Mouse (Mus musculus) ES-CJ7 (cell line): ENCODE data around the gene Btbd11.
A peak's percentile ranks its signal among the peaks of the same experiment; 100 is the strongest.

Experiments
- DNase-seq: peaks from one replicate; pipeline ENCODE4 v3.0.0; 2011; ENCODE audit warnings: low read depth, low spot score

The Btbd11 gene

GRCm38 (mm10) chr10:85522220-85522760, 135.7 kb downstream of the Btbd11 start:
- no peak for DNase-seq

DNA sequence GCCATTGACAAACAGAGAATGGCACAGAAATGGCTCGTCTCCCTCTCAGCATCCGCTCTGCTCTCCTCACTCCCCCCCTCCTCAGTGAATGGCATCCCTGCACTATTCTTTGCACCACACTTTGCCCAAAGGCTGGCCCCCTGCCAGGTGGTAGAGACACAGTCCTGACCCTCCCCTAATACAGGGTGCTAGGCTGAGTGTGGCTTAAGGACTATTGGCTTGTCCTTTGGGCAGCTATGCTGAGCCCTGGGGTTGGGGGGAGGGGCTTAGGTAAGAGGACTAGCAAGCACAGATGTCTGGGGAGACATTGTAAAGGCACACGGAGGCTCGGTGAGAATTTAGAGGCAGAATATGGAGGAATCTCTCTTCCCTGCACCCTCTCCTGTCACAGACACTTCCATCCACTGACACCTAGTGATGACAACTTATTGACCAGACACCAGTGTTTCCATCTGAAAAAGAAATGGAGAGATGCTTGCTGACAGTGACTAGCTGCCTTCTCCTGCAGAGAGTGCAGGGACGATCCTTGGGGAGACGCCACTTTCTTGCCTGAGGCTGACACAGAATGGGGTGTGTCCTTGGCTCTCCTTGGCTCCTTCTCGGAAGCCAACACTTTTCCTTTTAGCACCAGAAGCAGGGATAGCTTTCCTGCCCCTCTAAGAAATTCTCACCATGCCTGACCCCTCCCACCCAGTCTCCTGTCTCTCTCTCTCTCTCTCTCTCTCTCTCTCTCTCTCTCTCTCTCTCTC, 138.8 kb downstream of the Btbd11 start:
- DNase-seq: peak; percentile 58

GRCm38 (mm10) chr10:85526657-85527056, 140.0 kb downstream of the Btbd11 start:
- no peak for DNase-seq

DNA sequence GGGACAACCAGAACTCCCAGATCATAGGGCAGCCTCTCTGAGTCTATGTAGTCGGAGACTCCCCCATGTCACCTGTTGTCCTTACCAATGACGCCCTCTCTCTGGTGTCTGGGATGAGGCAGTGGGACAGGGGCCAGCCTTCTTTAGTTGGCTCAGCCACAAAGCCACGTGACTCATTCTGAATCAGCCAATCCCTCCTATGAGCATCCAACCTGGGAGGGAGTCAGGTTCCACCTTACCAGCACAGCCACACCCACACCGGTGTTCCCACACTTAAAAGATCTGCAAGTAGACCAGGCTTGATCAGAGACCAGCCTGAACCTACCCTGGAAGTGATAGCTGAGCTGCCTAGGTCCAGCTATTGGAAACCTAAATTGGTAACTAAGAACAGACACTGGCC, 141.1 kb downstream of the Btbd11 start:
- DNase-seq: peak; percentile 69

DNA sequence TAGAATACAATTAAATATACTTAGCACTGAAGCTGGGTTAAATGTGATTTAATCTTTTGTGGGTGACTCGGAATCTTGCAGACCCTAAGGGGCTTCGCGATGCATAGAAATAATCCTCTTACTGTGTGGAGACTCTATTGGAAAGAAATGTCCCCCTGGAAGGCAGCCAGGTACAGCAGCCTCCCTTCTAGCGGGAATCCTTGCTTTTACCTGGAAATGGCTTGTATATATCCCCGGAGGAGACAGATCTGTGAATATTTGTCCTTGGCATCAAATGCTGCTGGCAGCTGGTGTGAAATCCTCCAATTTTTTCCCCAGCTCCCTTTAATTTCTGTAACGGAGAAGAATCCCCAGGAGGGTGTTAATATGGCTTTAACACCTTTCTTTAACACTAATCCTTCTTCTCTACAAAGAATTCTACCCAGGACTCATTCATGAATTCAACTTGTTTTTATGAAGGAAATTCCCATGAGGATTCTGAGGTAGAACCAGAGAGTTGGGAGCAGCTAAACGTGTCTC, 146.6 kb downstream of the Btbd11 start:
- DNase-seq: no peak

- peak; percentile 85 for DNase-seq
These were observed 151.6 kb downstream of the Btbd11 start for GRCm38 (mm10) chr10:85538051-85538753.

- DNase-seq: peak; percentile 99
These were observed 153.0 kb downstream of the Btbd11 start for GRCm38 (mm10) chr10:85539510-85540120.

- peak; percentile 42 for DNase-seq
These were observed 153.9 kb downstream of the Btbd11 start for GRCm38 (mm10) chr10:85540311-85541093.

DNA sequence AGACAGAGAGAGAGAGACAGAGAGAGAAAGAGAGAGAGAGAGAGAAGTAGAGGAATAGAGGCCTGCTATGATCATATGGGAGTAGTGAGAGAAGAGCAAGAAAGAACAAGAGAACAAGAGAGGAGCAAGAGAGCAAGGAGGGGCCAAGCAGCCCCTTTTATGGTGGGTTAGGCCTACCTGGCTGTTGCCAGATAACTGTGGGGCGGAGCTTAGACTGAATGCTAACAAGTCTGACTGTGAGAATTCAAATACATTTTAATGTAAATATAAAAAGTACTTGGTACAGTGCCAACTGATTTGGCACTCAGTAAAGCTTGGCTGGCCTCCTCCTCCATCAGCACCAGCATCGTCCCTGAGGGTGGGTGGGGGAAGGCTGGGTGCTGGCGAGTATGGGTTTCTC, 154.9 kb downstream of the Btbd11 start:
- DNase-seq: peak; percentile 75

DNA sequence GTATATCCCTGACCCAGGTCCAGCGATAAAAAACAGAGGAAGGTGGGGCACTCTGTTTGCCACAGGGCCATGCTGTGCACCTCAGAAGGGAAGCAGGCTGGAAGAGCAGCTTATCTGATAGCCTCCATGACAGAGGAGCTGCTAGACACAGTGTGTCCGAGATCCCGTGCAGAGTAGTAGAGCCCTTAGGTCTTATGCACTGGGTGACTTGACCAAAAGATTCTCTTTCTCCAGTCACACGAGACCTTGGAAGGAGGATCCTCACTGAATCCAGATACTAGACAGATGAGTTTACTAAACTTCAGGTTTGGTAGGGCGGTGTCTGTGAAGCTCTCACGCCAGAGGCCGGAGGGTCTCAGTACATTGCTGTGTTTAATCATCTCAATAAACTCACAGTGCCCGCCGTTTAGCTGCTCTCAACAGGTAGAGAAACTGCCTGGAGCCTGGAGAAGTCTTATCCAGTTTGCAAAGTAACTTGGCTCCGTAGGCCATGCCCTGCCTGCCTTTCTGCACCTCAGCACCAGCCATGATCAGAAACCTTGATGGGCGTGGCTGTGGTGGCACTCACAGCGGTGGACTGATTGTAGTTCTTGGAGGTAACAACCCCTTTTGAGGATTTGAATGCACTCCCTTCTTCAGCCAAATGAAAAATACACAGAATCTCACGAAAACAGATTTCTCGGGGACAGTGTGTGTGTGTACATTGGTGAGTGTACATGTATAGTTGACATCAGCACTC, 155.4 kb downstream of the Btbd11 start:
- DNase-seq: peak; percentile 64

- peak; percentile 92 for DNase-seq
These were observed 156.7 kb downstream of the Btbd11 start for GRCm38 (mm10) chr10:85543281-85543680.

GRCm38 (mm10) chr10:85544991-85545390, 158.4 kb downstream of the Btbd11 start:
- DNase-seq: peak; percentile 85

GRCm38 (mm10) chr10:85555193-85555592, 168.6 kb downstream of the Btbd11 start:
- DNase-seq: peak; percentile 70

DNA sequence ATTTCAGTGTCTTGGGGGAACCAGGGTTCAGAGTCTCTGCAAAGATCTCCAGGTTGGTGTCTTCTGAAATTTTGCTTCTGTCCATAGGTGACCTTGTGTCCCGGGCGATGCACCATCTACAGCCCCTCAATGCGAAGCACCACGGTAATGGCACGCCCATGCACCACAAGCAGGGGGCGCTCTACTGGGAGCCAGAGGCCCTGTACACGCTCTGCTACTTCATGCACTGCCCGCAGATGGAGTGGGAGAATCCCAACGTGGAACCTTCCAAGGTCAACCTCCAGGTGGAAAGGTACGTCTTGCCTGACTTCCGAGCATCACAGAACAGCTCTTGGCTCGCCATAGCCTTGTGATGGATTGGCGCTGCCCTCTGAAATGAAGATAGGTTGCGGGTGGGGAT, 174.8 kb downstream of the Btbd11 start:
- peak; percentile 63 for DNase-seq

DNA sequence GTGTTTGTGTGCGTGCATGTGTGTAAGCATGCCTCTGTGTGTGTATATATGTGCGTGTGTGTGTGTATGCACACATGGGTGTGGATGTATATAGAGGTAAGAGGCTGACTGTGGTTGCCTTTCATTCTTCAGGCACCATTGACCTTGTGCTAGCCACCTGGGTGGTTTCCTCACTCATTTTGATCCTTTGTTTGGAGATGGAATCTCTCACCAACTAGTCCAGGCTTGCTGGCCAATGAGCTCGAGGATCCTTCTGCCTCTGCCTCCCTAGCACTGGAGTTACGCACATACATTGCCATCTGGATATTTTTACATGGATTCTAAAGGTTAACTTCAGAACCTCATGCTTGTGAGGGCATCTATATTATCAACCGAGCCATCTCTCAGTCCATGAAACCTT, 184.8 kb downstream of the Btbd11 start:
- DNase-seq: peak; percentile 63

DNA sequence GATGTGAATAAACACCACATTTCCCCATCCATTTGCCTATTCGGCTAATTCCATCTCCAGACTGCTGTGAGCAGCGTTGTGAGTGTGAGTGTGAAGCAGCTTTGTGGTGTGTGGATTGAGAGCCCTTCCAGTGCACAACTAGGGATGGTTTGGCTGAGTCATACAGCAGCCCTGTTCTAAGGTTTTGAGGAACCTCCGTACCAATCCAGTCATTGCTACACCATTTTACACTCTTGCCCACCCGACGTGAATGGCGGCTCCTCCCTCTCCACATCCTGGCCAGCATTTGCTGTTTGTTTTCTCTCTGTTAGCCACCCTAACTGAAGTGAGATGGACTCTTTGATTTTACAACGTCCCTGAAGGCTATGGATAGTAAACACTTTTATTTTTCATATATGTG, 186.0 kb downstream of the Btbd11 start:
- no peak for DNase-seq

GRCm38 (mm10) chr10:85577891-85578420, 191.3 kb downstream of the Btbd11 start:
- DNase-seq: no peak

- DNase-seq: no peak
These were observed 192.2 kb downstream of the Btbd11 start for GRCm38 (mm10) chr10:85578571-85579465.

- DNase-seq: no peak
These were observed 201.1 kb downstream of the Btbd11 start for GRCm38 (mm10) chr10:85587758-85588157.
